12 mouse cellular contexts compared by ENCODE assay signal in genomic region chr19:7558675-7559074, GRCm38 (mm10). TPM values are rescaled to one million over a fixed set of nuclear protein-coding genes. Genes with fewer than 3 reads are reported as not detected.
DNase-seq lines count a peak whose midpoint lies in the region; ATAC-seq and TF ChIP-seq lines count a peak whose summit lies in the region.
"Had no signal": no experiment of that assay in that cellular context is flagged by ENCODE, and none has a peak within 500 bp of the region (broad histone marks: within the 10 kb centered on the region; RNA-seq: fewer than 3 reads in every experiment).

No protein-coding gene starts in this region.

- H3K36me3 ChIP-seq in forebrain, embryonic 13.5 days (ENCODE audit: poor library complexity, severe bottlenecking), result no peaks in the 10 kb centered on the region
- no peaks in the 10 kb centered on the region for H3K36me3 ChIP-seq in forebrain, embryonic 15.5 days
- no peaks in the 10 kb centered on the region for H3K36me3 ChIP-seq in embryonic facial prominence, embryonic 14.5 days (ENCODE audit: control insufficient read depth, insufficient read depth, low read length)
- no peaks in the 10 kb centered on the region for H3K36me3 ChIP-seq in liver, postnatal 0 days (replicated peaks; ENCODE audit: insufficient read depth, low read length)

- no peak overlapping the region for H3K9ac ChIP-seq in forebrain, embryonic 13.5 days
- no peak overlapping the region for H3K9ac ChIP-seq in forebrain, embryonic 15.5 days (replicated peaks)
- peak overlapping the region; percentile 56; the same call in 1 of the 2 replicates for H3K9ac ChIP-seq in embryonic facial prominence, embryonic 14.5 days (ENCODE audit: low read depth, low read length)
- peak overlapping the region; percentile 82; the same call in 1 of the 2 replicates for H3K9ac ChIP-seq in liver, postnatal 0 days (replicated peaks)

- H3K27ac ChIP-seq in forebrain, embryonic 13.5 days, result no peak overlapping the region
- H3K27ac ChIP-seq in forebrain, embryonic 15.5 days (replicated peaks), result no peak overlapping the region
- no peak overlapping the region for H3K27ac ChIP-seq in embryonic facial prominence, embryonic 14.5 days (replicated peaks; ENCODE audit: low read depth, low read length)
- H3K27ac ChIP-seq in liver, postnatal 0 days (ENCODE audit: low read depth), result no peak overlapping the region

- no peaks in the 10 kb centered on the region for H3K9me3 ChIP-seq in forebrain, embryonic 13.5 days (replicated peaks)
- no peaks in the 10 kb centered on the region for H3K9me3 ChIP-seq in forebrain, embryonic 15.5 days
- no peaks in the 10 kb centered on the region for H3K9me3 ChIP-seq in embryonic facial prominence, embryonic 14.5 days (ENCODE audit: control insufficient read depth, low read length)
- no peaks in the 10 kb centered on the region for H3K9me3 ChIP-seq in liver, postnatal 0 days (ENCODE audit: low read length)

- peaks cover 15% of the 10 kb centered on the region for H3K4me1 ChIP-seq in forebrain, embryonic 13.5 days
- peaks cover 11% of the 10 kb centered on the region for H3K4me1 ChIP-seq in forebrain, embryonic 15.5 days
- H3K4me1 ChIP-seq in lung, adult 2 months (ENCODE audit: control insufficient read depth, insufficient read depth, low read length), result peaks cover 5% of the 10 kb centered on the region; the same call in 1 of the 2 replicates
- H3K4me1 ChIP-seq in embryonic facial prominence, embryonic 14.5 days (ENCODE audit: control insufficient read depth, insufficient read depth, low read length), result peaks cover 19% of the 10 kb centered on the region
- H3K4me1 ChIP-seq in liver, postnatal 0 days (ENCODE audit: insufficient read depth), result peaks cover 6% of the 10 kb centered on the region

- TF ChIP-seq POLR2A in lung, adult 2 months (IDR thresholded peaks at IDR 0.05; ENCODE audit: borderline replicate concordance, extremely low read depth, low read depth, low read length), result no peak

- TF ChIP-seq EP300 in liver, postnatal 0 days (IDR thresholded peaks at IDR 0.05; ENCODE audit: low read depth), result no peak

- H3K4me3 ChIP-seq in forebrain, embryonic 13.5 days, result no peak overlapping the region
- H3K4me3 ChIP-seq in forebrain, embryonic 15.5 days, result no peak overlapping the region
- peak overlapping the region; percentile 31 for H3K4me3 ChIP-seq in lung, adult 2 months (replicated peaks; ENCODE audit: extremely low read depth, low read depth, low read length)
- H3K4me3 ChIP-seq in embryonic facial prominence, embryonic 14.5 days (ENCODE audit: low read depth, low read length), result peak overlapping the region; percentile 44; the same call in 1 of the 2 replicates
- peak overlapping the region; percentile 66 for H3K4me3 ChIP-seq in liver, postnatal 0 days (ENCODE audit: low read depth, low read length)

- no peak for ATAC-seq in forebrain, embryonic 13.5 days
- no peak for ATAC-seq in forebrain, embryonic 15.5 days (replicated peaks)
- ATAC-seq in embryonic facial prominence, embryonic 14.5 days (ENCODE audit: low read depth), result no peak
- no peak for ATAC-seq in liver, postnatal 0 days
- no peak for ATAC-seq in monocyte, adult 5-6 weeks (replicated peaks; ENCODE audit: insufficient number of reproducible peaks, low FRiP score, low TSS enrichment, poor library complexity, severe bottlenecking)
- ATAC-seq: midbrain, embryonic 16.5 days had no signal

- H3K27me3 ChIP-seq in forebrain, embryonic 13.5 days, result peaks cover 12% of the 10 kb centered on the region
- no peaks in the 10 kb centered on the region for H3K27me3 ChIP-seq in forebrain, embryonic 15.5 days
- no peaks in the 10 kb centered on the region; the same call in 1 of the 2 replicates for H3K27me3 ChIP-seq in embryonic facial prominence, embryonic 14.5 days (replicated peaks; ENCODE audit: control insufficient read depth, insufficient read depth, low read length)
- no peaks in the 10 kb centered on the region for H3K27me3 ChIP-seq in liver, postnatal 0 days (ENCODE audit: insufficient read depth, low read length)

- no peak for TF ChIP-seq CTCF in lung, adult 2 months (IDR thresholded peaks at IDR 0.05; ENCODE audit: insufficient read depth, low read length)
- TF ChIP-seq CTCF in liver, postnatal 0 days (IDR thresholded peaks at IDR 0.05; ENCODE audit: low read depth), result no peak

- peak overlapping the region; percentile 70; the same call in 1 of the 2 replicates for H3K4me2 ChIP-seq in forebrain, embryonic 13.5 days
- no peak overlapping the region for H3K4me2 ChIP-seq in forebrain, embryonic 15.5 days (replicated peaks)
- peak overlapping the region; percentile 76 for H3K4me2 ChIP-seq in embryonic facial prominence, embryonic 14.5 days (ENCODE audit: low read depth, low read length)
- peak overlapping the region; percentile 87 for H3K4me2 ChIP-seq in liver, postnatal 0 days (ENCODE audit: low read depth, low read length)

- DNase-seq in lung, adult 2 months, result no peak
- DNase-seq in lung, postnatal 10 days, result no peak
- no peak for DNase-seq in embryonic facial prominence, embryonic 14.5 days (ENCODE audit: low spot score)
- no peak for DNase-seq in liver, postnatal 0 days
- DNase-seq in left cerebral cortex, adult 8-10 months (ENCODE audit: low spot score in 2 of 2), result no peak
- DNase-seq: adrenal gland, postnatal 10 days; embryo, embryonic 11 days had no signal

- WGBS in forebrain, embryonic 13.5 days, result 84% methylated on average over 4 of the region's 4 CpGs
- 86% methylated on average over 4 of the region's 4 CpGs for WGBS in forebrain, embryonic 15.5 days
- WGBS in lung, adult 2 months, result 48% methylated on average over 4 of the region's 4 CpGs
- WGBS in embryonic facial prominence, embryonic 14.5 days, result 52% methylated on average over 4 of the region's 4 CpGs
- 69% methylated on average over 4 of the region's 4 CpGs for WGBS in liver, postnatal 0 days (ENCODE audit: insufficient replicate concordance)

RNA-seq across cellular contexts. Expression of gene Pla2g16, which starts 1.4 kb away (rescaled TPM):
- 5.8 and 6.6 TPM in 2 replicates for polyA plus RNA-seq in forebrain, embryonic 13.5 days (2015; fragmentation: Nextera tagmentation; extraction: Ambion mirVana)
- 4.0 and 4.7 TPM in 2 replicates for polyA plus RNA-seq in forebrain, embryonic 15.5 days (2015; fragmentation: Nextera tagmentation; extraction: Ambion mirVana)
- polyA plus RNA-seq in lung, adult 2 months (2012; rRNA removed), result 15.1 and 19.0 TPM in 2 replicates
- polyA plus RNA-seq in embryonic facial prominence, embryonic 14.5 days (2014; fragmentation: Nextera tagmentation; extraction: Ambion mirVana), result 15.9 and 18.1 TPM in 2 replicates
- 16.0 and 18.0 TPM in 2 replicates for polyA plus RNA-seq in liver, postnatal 0 days (2015; fragmentation: Nextera tagmentation; extraction: Ambion mirVana)
- 42.1 to 80.1 TPM (median 51.4 TPM) in 3 replicates for total RNA-seq in monocyte, adult 5-6 weeks (2017)
- total RNA-seq in left cerebral cortex, adult 8-10 months (2022), result 10 to 100 TPM; 40.3 to 47.9 (median 41.9) TPM

RNA-seq across cellular contexts. Expression of gene Lgals12, which starts 48.3 kb away (rescaled TPM):
- 0.13 and 0.16 TPM in 2 replicates for polyA plus RNA-seq in forebrain, embryonic 13.5 days (2015; fragmentation: Nextera tagmentation; extraction: Ambion mirVana)
- 0.08 and 0.28 TPM in 2 replicates for polyA plus RNA-seq in forebrain, embryonic 15.5 days (2015; fragmentation: Nextera tagmentation; extraction: Ambion mirVana)
- polyA plus RNA-seq in lung, adult 2 months (2012; rRNA removed), result 3.2 and 6.0 TPM in 2 replicates
- 1.0 and 2.1 TPM in 2 replicates for polyA plus RNA-seq in embryonic facial prominence, embryonic 14.5 days (2014; fragmentation: Nextera tagmentation; extraction: Ambion mirVana)
- polyA plus RNA-seq in liver, postnatal 0 days (2015; fragmentation: Nextera tagmentation; extraction: Ambion mirVana), result not detected in 2 replicates
- not detected in 3 replicates for total RNA-seq in monocyte, adult 5-6 weeks (2017)
- under 1 TPM; 0.68 to 0.91 (median 0.82) TPM for total RNA-seq in left cerebral cortex, adult 8-10 months (2022)
- total RNA-seq: hematopoietic stem cell, adult 5-6 weeks had no signal

RNA-seq across cellular contexts. Expression of gene Hrasls5, which starts 53.7 kb away (rescaled TPM):
- not detected in 2 replicates for polyA plus RNA-seq in forebrain, embryonic 13.5 days (2015; fragmentation: Nextera tagmentation; extraction: Ambion mirVana)
- polyA plus RNA-seq in forebrain, embryonic 15.5 days (2015; fragmentation: Nextera tagmentation; extraction: Ambion mirVana), result not detected in 2 replicates
- polyA plus RNA-seq in lung, adult 2 months (2012; rRNA removed), result 0.15 and 0.40 TPM in 2 replicates
- 0.38 TPM in 1 of 2 replicates, not detected in the other for polyA plus RNA-seq in embryonic facial prominence, embryonic 14.5 days (2014; fragmentation: Nextera tagmentation; extraction: Ambion mirVana)
- polyA plus RNA-seq in liver, postnatal 0 days (2015; fragmentation: Nextera tagmentation; extraction: Ambion mirVana), result not detected in 2 replicates
- total RNA-seq in monocyte, adult 5-6 weeks (2017), result 0.96 to 1.3 TPM in 2 of 3 replicates, not detected in the other
- total RNA-seq in left cerebral cortex, adult 8-10 months (2022), result under 1 TPM in 1 of 4 experiments, not detected in 3; 0.70 TPM
- total RNA-seq: hematopoietic stem cell, adult 5-6 weeks had no signal
- polyA plus RNA-seq: midbrain, embryonic 16.5 days had no signal

Comparison
In these comparisons a context has a peak if more than half of its experiments do, and no peak if none do; other contexts are left out.
1. H3K4me3 ChIP-seq: peak in lung, adult 2 months (single experiment), embryonic facial prominence, embryonic 14.5 days (single experiment) and liver, postnatal 0 days (single experiment); none in forebrain, embryonic 13.5 days (single experiment) and forebrain, embryonic 15.5 days (single experiment).
2. H3K9ac ChIP-seq: peak in embryonic facial prominence, embryonic 14.5 days (single experiment) and liver, postnatal 0 days (single experiment); none in forebrain, embryonic 13.5 days (single experiment) and forebrain, embryonic 15.5 days (single experiment).